Mouse (Mus musculus): ENCODE data around the gene Eci1.
"Not testable (repeated sequence)": the region's sequence is repeated elsewhere in the genome, so short reads cannot be mapped to it uniquely, and the experiment has no call there.

Gene Eci1

DNA sequence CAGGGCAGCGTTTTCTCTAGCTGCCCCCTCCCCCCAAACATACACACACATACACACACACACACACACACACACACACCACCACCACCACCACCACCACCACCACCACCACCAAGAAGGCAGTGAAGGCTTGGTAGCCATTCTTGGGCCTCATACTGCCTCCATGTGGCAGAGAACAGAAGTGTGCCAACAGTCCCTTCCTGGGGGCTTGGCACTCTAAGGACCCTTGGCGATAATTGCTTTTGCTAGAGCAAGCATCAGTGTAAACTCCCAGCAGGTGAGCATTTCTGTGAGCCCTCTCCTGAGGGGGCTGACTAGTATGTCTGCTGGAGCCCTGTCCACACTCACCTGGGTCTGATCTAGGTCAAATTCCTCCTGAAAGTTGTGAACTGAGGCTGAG lies 14.7 kb downstream of the Eci1 start:
- no peak for DNase-seq

DNA sequence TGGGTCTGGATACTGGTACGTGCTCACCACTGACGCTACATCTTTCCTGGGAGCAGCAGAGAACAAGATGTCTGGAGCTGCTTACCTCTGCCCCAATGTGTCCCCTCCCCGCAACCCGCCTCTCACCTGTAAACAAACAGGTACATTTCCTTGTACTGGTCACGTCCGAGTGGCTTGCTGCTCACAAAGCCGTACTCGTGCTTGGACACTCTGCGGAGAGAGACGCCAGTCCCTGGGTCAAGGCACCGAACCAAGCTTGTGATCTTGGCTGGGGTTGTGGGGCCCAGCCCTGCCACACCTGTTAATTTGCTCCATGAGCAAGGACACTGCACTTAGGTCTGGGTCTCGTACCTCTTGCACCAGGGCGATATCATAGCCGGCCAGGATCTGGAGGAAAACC lies 15.7 kb downstream of the Eci1 start:
- DNase-seq: peak in 1 of 2 experiments; percentile 25

DNA sequence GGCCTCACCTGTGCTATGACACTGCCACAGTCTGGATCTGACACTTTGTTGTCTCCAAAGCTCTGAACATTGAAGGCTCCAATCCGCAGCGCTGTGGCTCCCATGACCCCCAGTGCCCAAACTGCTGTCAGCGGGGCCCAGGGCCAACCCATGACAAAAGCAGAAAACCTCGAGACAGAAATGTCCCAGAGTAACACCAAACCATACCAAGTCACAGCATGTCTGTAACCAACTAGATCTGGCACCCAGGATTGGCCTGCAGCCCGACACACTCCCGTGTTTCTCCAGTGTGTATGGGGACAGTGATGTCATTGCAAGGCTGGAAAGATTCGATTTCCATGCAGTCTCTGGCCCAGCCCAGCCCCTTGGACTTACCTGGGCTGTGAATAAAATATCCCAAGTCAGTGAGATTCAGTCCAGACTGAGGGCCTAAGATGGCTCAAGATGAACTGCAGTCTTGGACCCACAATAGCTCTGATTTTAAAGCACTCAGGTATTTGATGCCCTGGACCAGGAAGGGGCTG lies 16.3 kb downstream of the Eci1 start, which contains the start of gene Dnase1l2:
Gene Dnase1l2 (minus strand): TSS at position 474 of the 524 bp plus-strand sequence.
- DNase-seq: no peak

DNA sequence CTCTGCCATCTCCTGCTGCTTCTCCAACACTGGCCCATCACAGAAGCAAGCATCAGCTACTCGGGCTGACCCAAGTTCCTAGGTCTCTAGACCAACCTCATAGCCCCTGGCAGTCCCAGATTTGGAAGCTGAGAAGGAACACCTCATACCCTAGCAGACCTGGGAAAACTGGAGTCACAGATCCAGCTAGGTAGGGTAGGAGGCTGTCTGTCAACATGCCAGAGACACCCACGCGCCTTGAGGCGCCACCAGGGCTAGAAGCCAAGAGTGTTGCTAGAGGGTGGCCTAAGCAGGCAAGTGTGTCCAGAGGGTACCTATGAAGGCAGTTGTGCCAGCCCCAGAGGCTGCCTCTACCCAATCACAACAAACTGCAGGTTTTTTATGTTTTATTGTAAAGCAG lies 17.0 kb downstream of the Eci1 start:
- no peak for DNase-seq

DNA sequence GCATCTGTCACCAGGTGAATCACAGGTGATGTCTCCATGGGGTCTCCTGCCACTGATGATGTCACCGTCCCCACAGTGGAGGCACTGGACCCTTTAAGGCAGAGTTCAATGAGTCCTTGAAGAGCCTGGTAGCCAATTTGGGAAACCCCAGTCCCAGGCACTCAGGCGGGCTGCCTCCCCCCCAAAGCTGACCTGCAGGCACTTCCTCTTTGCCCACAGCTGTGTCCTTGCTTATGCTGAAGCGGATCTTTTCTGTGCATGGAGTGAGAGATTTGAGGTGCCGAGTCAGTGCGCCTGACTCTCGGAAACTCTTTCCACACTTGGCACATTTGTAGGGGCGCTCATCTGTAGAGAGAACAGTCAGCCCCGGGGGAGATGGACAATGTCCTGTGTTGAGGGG lies 20.1 kb downstream of the Eci1 start:
- DNase-seq: no peak

DNA sequence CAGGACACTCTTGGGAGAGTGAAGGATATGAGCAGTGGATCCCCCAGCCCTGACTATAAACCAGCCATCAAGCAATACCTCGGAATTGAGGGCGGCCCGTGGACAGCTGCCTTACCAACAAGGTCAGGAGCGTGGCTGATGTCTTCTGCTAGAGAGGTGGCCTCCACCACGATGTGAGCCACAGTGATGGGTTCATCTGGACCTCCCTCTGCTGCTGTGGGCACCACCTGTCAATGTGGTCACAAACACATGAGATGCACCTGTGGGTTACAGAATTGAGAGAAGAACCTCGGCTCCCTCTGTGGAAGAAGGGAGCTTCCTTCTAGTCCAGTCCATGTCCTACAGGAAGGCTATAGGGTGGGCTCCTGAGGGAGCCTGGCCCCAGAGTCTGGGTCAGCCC lies 23.1 kb downstream of the Eci1 start:
- DNase-seq: no peak

DNA sequence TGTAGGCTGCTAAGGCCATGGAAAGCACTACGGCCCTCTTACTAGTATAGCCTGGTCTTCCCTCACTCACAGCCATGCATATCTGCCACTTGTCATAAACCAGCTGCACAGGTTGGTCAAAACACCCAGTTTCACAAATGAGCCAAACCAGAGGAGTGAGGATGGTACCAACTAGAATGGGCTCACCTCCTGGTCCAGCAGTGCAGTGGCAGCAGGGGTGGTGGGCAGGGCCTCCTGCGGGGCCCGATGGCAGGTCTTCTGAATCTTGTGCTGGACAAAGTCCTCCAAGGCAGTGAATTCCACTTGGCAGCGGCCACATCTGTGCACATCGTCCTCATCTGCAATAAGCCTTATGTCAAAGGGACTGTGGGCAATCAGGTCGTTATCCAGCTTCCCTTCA lies 24.8 kb downstream of the Eci1 start:
- no peak for DNase-seq

DNA sequence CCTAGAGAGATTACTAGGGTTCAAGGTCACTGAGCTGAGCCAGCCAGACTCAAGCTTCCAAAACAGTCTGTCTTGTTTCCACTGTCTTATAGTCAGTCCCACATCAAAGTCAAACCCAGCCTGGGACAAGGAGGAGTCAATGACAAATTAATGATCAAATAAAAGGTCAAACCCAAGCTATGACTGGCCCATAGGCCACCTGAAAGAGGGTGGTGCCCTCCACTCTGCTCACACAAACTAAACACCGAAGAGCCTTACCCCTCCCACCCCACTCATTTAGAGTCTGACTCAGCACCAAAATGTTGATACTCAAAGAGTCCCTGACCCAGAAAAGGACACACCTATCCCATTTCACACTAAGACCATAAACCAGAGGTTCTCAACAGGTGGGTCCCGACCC lies 26.9 kb downstream of the Eci1 start:
- DNase-seq: no peak

DNA sequence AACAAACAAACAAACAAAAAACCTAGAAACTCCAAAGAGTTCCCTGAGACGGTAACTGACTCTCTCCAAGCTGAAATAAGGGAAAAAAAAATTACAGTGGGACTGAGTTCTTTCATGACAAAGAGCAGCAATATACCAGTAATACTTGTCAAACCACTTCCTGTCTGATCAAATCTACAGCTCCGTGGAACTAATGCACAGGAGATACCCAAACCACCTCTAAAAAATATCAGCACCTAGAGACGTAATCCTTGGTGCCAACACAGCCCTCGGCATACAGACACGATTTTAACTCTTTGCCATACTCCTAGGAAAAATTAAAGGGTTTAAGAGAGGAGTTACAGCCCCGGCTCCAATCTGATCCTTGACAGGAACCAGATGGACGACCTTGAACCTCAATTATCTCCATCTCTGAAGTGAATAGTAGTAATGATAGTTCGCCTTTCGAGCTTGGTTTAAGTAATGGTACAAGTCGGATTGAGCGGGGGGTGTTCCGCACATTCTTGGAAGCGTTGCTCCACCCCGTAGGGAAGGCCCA lies 27.8 kb downstream of the Eci1 start:
- DNase-seq: no peak

DNA sequence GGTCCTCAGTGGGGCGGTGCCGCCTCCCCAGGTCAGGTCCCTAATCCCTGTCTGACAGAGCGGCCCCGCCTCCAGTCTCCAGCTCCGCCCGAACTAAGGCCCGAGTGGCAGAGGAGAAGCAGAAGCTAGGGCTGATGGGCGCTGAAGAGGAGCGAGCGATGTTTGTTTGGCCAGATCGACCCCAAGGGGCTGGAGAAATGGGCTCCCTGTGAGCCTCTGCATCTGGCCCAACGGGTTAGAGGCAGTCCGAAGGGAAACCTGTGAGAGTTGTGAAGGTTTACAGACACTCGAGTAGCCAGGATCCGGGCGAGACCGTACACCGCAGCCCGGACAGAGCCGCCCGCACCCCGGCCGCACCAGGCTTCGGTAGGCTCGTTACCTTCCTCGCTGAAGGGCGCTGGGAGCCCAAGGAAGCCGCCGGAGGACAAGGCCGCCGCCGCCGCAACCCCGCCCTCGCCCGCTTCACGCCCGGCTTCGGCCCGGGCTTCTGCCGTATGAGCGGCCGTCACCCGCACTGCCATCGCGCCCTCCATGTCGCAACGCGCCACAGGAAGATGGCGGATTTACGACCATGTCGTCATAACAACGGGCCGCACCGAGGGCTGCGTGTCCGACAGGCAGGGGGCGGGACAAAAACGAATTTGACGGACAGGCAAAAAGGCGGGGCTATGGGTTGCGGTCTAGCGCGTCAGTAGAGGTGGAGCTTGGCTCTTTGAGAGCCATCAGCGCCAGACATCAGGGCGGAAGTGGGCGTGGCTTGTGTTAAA lies 28.5 kb downstream of the Eci1 start:
- peak; percentile 99 to 100 for DNase-seq

DNA sequence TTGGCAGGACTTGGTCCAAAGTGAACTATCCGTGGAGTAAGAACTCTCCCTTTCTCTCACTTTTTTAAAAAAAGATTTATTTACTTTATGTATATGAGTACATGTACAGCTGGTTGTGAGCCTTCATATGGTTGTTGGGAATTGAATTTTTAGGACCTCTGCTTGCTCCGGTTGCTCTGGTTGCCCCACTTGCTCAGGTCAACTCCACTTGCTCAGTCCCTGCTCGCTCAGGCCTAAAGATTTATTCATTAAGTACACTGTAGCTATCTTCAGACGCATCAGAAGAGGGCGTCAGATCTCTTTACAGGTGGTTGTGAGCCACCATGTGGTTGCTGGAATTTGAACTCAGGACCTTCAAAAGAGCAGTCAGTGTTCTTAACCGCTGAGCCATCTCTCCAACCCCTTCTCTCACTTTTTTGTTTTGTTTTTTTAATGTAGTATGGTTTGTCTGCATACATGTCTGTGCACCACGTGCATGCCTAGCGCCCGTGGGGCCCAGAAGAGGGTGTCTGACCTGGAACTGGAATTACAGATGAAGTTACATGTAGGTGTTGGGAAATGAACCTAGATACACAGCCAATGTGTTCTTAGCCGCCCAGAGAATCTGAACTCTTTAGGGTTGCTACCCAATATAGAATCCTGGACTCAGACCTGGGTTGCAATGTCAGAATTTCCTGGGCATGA lies 29.2 kb downstream of the Eci1 start:
- DNase-seq: not testable (repeated sequence)

DNA sequence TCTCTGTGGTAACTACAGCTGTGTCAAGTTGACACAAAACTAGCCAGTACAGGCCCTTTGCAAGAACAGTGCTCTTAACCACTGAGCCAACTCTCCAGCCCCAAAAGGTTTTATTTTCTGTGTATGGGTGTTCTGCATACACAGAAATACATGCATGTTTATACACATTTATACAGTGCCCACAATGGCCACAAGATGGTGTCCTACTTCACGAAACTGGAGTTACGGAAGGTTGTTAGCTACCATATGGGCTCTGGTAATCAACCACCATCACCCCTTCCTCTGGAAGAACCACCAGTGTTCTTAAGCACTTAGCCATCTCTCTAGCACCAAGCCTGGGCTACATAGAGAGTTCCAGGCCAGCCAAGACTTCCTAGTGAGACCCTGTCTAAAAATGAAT lies 35.1 kb downstream of the Eci1 start:
- no peak for DNase-seq

DNA sequence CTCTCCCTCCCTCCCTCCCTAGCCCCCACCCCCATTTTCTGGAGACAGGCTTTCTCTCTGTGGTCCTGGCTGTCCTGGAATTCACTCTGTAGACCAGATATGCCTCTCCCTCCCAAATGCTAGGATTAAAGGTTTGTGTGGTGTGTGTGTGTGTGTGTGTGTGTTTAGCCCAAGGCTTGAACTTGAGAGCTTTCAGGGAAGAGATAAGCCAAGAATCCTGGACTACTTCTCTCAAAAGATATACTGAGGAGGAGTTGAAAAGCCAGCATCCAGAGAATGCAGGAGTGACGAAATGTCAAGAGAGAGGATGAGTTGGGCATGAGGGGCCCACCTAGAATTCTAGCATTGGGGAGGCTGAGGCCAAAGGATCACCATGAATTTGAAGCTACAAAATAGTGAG lies 36.5 kb downstream of the Eci1 start:
- DNase-seq: no peak

DNA sequence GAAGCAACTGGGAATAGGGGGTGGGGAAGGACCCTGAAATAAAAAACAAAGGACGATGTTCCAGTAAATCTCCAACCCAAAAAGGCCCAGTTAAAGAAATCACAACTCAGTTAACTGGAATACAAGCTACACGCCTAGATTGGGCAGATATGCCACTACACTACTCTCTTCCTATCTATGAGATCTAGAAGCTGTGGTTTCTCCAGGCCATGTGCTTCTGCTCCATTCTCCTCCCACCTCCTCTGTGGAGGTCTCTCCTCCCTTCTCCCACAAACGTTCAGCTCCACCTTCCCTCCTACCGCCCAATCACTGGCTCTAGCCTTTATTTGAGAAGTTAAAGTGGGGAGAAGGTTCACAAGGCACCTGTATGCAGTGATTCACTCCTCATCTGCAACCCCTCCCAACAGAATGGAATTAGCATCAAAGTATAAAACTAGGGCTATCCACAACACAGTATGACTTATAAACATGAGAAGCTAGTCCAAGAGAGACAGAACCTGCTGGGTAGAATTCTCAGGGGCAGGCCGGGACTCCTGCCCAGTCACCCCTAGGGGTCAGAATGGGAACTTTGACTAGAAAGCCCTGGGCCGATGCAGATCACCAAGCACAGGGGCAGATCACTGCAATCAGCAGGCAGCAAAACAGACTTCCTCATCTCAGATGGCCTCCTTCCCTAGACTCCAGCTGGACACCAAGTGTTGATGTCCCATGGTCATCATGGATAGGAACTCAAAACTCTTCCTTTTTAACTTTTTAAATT lies 37.1 kb downstream of the Eci1 start:
- no peak for DNase-seq

DNA sequence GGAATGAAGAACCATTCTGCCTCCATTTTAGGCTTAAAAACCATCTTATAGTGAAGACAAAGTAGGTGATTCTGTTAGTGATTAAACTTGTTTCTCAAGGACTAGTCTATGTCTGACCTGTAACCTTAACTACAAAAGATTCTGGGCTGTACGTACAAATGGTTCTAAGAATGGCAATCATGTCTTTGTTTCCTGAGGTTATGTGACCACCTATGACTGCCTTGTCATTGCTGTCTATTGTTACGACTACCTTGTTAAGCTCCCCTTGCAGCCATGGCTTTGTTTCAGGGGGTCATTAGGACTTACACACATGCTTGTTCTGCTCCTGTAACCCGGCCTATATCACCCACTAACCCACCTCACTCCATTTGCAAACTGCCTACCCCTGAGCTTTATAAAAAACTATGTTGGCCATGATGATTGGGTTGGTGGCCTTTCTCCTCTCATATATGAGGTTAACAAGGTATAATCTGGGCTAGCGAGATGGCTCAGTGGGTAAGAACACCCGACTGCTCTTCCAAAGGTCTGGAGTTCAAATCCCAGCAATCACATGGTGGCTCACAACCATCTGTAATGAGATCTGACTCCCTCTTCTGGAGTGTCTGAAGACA lies 42.3 kb downstream of the Eci1 start:
- DNase-seq: no peak

DNA sequence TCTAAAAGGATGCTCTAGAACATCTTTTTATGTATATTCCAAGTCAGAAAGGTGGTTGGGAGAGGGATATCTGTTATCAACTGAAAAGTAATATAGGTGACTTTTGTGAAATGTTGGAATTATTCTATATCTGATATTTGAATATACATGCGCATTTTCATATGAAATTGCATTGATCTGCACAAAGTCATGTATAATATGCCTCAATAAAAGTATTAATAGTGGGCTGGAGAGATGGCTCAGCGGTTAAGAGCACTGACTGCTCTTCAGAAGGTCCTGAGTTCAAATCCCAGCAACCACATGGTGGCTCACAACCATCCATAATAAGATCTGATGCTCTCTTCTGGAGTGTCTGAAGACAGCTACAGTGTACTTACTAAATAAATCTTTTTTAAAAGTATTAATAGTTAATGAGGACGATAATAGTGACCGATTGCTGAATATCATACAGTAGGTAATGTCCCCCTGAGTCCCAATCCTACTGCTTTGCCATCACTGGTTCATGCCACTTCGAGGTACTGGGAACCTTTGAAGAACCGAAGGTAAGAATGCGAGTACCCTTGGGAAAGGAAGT lies 43.0 kb downstream of the Eci1 start:
- DNase-seq: no peak

DNA sequence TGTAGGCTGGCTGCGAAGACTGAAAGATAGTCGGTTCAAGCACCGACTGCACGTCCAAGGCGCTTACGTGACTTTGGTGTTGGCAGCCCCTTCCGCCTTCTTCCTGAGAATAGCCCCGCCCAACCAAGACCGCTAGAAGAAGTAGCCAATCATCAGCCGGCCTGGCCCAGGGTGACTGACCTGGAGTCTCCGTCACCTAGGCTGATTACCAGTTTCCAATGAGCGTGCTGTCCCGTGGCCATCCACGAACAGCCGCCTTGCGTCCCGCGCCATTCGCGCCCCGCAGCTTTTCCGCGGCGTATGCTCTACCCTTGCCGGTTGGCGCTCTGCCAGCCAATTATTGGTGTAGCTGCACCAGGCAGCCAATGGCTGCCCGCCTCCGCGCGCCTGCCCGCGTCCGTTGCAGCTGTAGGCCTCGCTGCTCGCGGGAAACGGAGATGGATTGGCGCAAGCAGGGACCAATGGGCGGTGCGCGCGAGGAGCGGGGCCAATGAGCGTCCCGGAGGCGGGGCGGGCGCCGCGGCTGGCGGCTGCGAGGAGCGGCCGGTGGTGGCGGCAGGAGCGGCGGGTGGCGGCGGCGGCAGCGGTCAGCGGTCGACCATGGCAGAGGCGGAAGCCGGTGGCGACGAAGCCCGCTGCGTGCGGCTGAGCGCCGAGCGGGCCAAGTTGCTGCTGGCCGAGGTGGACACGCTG lies 43.6 kb downstream of the Eci1 start, which contains the start of the genes E4f1 and Pgp:
Gene E4f1 (minus strand): TSS at position 404 of the 693 bp plus-strand sequence.
Gene Pgp (plus strand): TSS at position 483 of the 693 bp plus-strand sequence.
- peak; percentile 98 to 99 for DNase-seq

DNA sequence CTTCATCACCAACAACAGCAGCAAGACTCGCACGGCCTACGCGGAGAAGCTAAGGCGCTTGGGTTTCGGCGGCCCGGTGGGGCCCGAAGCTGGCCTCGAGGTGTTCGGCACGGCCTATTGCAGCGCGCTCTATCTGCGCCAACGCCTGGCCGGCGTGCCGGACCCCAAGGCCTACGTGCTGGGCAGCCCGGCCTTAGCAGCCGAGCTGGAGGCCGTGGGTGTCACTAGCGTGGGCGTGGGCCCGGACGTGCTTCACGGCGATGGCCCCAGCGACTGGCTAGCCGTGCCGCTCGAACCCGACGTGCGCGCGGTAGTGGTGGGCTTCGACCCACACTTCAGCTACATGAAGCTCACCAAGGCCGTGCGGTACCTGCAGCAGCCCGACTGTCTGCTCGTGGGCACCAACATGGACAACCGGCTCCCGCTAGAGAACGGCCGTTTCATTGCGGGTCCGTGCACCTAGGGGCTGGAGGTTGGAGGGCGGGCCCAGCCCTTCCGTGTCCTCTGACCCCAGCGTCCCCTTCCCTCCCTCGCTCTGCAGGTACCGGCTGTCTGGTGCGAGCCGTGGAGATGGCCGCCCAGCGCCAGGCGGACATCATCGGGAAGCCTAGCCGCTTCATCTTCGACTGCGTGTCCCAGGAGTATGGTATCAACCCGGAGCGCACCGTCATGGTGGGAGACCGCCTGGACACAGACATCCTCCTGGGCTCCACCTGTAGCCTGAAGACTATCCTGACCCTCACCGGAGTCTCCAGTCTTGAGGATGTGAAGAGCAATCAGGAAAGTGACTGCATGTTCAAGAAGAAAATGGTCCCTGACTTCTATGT lies 44.5 kb downstream of the Eci1 start:
- peak in 1 of 2 experiments; percentile 29 for DNase-seq

DNA sequence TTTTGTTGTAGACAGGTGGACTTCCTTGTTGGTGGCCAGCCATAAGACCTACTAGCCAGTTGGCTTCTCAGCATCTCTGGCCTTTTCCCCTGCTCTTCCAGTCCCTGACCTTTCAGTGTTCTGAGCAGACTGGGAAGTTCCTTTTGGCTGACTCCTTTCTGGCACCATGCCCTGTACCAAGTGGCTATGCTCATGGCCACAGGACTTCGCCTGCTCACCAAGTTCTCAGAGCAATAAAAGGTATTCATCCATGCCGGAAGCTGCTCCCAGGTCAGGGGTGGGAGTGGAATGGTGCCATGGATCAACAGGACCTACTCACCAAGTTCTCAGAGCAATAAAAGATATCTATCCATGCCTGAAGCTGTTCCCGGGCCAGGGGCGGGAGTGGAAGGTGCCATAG lies 46.1 kb downstream of the Eci1 start:
- DNase-seq: peak; percentile 69 to 79

DNA sequence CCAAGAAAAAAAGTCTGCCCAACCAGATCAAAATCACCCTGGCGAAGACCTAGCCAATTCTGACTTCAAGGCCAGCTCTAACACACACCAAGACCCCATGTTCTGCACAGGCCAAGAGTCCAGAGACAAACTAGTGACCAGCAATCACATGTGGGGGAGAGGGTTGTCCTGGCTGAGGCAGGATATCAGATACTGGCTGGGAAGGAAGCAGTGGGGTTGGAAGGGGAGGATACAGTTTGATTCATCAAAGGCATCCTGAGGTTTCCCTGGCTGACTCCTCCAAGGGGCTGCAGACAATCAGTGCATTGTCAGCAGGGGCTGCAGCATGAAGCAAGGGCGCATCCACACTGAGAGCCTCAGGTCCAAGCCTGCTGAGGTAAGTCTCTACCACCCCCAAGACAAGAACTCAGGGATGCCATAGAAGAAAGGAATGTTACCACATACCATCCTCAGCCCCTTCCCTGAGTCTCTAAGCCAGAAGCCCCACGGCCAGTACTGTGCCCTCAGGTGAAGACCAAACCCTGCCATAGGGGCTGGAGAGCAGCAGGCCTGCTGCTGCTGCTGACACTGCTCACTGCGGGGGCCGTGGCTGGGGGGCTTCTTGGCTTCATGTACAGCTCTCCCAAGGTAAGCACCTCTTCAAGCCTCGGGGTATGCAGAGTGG lies 47.3 kb downstream of the Eci1 start, which contains the start of gene Bricd5:
Gene Bricd5 (plus strand): TSS at position 273 of the 664 bp plus-strand sequence.
- DNase-seq: no peak

Measured in lung, adult 18-20 months (tissue).